Mouse (Mus musculus) embryonic facial prominence, embryonic 15.5 days (tissue): ENCODE data around the gene Scaf11. TPM values are rescaled to one million over a fixed set of nuclear protein-coding genes. Genes with fewer than 3 reads are reported as not detected.

Source experiments
- ATAC-seq: fragments of 200-750 bp; cut with Nextera tagmentation; 2 replicates; pipeline ENCODE4 v1.8.0; 2017; ENCODE audit warnings: low read depth, moderate TSS enrichment; ENCODE audit not compliant: insufficient number of reproducible peaks, low FRiP score, low TSS enrichment
- H3K27ac ChIP-seq: fragments of 300-500 bp; sonication (generic); replicated peaks from 2 replicates; pipeline ENCODE4 v1.5.1; 2015; ENCODE audit warnings: mild to moderate bottlenecking, inconsistent platforms
- H3K27me3 ChIP-seq: fragments of 300-500 bp; sonication (generic); 2 replicates; pipeline ENCODE4 v1.6.1; 2015; ENCODE audit warnings: inconsistent platforms
- H3K36me3 ChIP-seq: fragments of 300-500 bp; sonication (generic); 2 replicates; pipeline ENCODE4 v1.6.1; 2015; ENCODE audit warnings: mild to moderate bottlenecking, inconsistent platforms
- H3K4me1 ChIP-seq: fragments of 300-500 bp; sonication (generic); 2 replicates; pipeline ENCODE4 v1.6.1; 2015; ENCODE audit warnings: inconsistent platforms
- H3K4me2 ChIP-seq: fragments of 300-500 bp; sonication (generic); replicated peaks from 2 replicates; pipeline ENCODE4 v1.6.1; 2015; ENCODE audit warnings: mild to moderate bottlenecking, inconsistent platforms
- H3K4me3 ChIP-seq: fragments of 300-500 bp; sonication (generic); replicated peaks from 2 replicates; pipeline ENCODE4 v1.5.1; 2015; ENCODE audit warnings: mild to moderate bottlenecking, inconsistent platforms
- H3K9ac ChIP-seq: fragments of 300-500 bp; sonication (generic); 2 replicates; pipeline ENCODE4 v1.6.1; 2015; ENCODE audit warnings: inconsistent platforms
- H3K9me3 ChIP-seq: fragments of 300-500 bp; sonication (generic); replicated peaks from 2 replicates; pipeline ENCODE4 v1.6.1; 2016; ENCODE audit warnings: inconsistent platforms
- WGBS: fragments of 180-500 bp; shearing (Covaris S2); methylation state at CpG from one replicate; pipeline ENCODE4 v1.1.7; 2015; 5-methylcytosine and 5-hydroxymethylcytosine counted together
- polyA plus RNA-seq: library from polyadenylated mRNA; unstranded; fragments of >200 nt; fragmentation: Nextera tagmentation; extraction: Ambion mirVana; gene quantifications from 2 replicates; pipeline ENCODE4 v1.2.1, GENCODE M21; 2015

The Scaf11 gene
- polyA plus RNA-seq, 1 experiment from 2014 or later, result 80.6 TPM

- Histone ChIP-seq H3K27me3 (no peaks in the 10 kb centered on the region), H3K4me2 (no peak overlapping the region), H3K9ac (no peak overlapping the region), H3K4me3 (no peak overlapping the region), H3K9me3 (no peaks in the 10 kb centered on the region), H3K36me3 (no peaks in the 10 kb centered on the region), H3K27ac (0 out of 2 replicates have a peak overlapping the region, but pooled peaks have one; percentile 17), H3K4me1 (peaks cover 27% of the 10 kb centered on the region)
- 54% methylated on average over 12 of the region's 12 CpGs for WGBS
- ATAC-seq, result no peak
These were observed 26.5 kb upstream of the Scaf11 start for GRCm38 (mm10) chr15:96487066-96487698.

- Histone ChIP-seq H3K4me1 (no peaks in the 10 kb centered on the region), H3K9ac (no peak overlapping the region), H3K9me3 (no peaks in the 10 kb centered on the region), H3K4me2 (no peak overlapping the region), H3K4me3 (no peak overlapping the region), H3K36me3 (no peaks in the 10 kb centered on the region), H3K27ac (no peak overlapping the region), H3K27me3 (no peaks in the 10 kb centered on the region)
- ATAC-seq, result no peak
- WGBS, result 62% methylated on average over 3 of the region's 3 CpGs
These were observed 20.2 kb upstream of the Scaf11 start for GRCm38 (mm10) chr15:96480822-96481221.

DNA sequence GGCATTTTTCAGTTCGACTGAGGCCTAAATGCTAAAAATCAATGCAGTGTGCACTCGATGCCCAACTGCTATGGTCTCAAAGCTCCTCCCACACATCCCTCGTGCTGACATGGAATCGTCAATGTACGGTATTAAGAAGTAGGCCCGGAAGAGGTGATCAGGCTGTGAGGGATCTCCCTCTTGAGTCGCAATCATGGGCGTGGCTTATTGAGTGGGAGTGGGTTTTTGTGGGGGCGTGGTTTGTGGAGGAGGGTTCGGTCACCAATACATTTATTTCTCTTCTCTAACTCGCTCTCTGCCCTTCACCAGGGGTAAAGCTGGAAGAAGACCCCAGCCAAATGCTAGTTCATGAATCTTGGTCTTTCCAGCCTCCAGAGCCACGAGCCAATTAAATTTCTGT is 17.4 kb upstream of the Scaf11 start:
- Histone ChIP-seq H3K27ac (no peak overlapping the region), H3K36me3 (no peaks in the 10 kb centered on the region), H3K4me2 (no peak overlapping the region), H3K9me3 (no peaks in the 10 kb centered on the region), H3K27me3 (no peaks in the 10 kb centered on the region), H3K4me1 (no peaks in the 10 kb centered on the region), H3K9ac (no peak overlapping the region), H3K4me3 (no peak overlapping the region)
- no peak for ATAC-seq
- 90% methylated on average over 12 of the region's 12 CpGs for whole genome bisulfite sequencing

GRCm38 (mm10) chr15:96476359-96476758 is 15.7 kb upstream of the Scaf11 start:
- H3K27ac ChIP-seq, result no peak overlapping the region
- H3K27me3 ChIP-seq, result no peaks in the 10 kb centered on the region
- 6% methylated on average over 7 of the region's 7 CpGs for WGBS
- H3K4me2 ChIP-seq, result no peak overlapping the region
- H3K4me3 ChIP-seq, result no peak overlapping the region
- no peak for ATAC-seq
- H3K9ac ChIP-seq, result no peak overlapping the region
- no peaks in the 10 kb centered on the region for H3K4me1 ChIP-seq
- no peaks in the 10 kb centered on the region for H3K36me3 ChIP-seq
- no peaks in the 10 kb centered on the region for H3K9me3 ChIP-seq

DNA sequence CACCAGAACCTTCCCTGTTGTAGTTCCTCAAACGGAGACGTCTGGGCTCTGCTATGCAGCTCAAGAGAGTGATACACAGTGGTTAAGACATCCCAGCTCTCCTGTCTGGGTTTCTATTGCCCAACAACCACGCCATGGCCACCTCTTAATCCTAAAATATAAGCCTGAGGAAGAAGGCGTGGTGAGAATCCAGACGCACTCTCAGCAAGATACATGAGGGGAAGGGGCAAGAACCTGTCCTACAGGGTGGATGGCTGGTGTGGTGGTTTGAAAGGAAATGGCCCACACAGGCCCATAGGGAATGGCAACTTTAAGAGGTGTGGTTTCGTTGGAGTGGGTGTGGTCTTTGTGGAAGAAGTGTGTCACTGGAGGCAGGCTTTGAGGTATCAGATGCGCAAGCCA is 14.9 kb upstream of the Scaf11 start:
- no peak overlapping the region for H3K4me3 ChIP-seq
- no peaks in the 10 kb centered on the region for H3K4me1 ChIP-seq
- no peak overlapping the region for H3K9ac ChIP-seq
- no peak overlapping the region for H3K27ac ChIP-seq
- H3K4me2 ChIP-seq, result no peak overlapping the region
- WGBS, result 79% methylated on average over 7 of the region's 7 CpGs
- no peaks in the 10 kb centered on the region for H3K27me3 ChIP-seq
- no peak for ATAC-seq
- H3K36me3 ChIP-seq, result no peaks in the 10 kb centered on the region
- H3K9me3 ChIP-seq, result no peaks in the 10 kb centered on the region

DNA sequence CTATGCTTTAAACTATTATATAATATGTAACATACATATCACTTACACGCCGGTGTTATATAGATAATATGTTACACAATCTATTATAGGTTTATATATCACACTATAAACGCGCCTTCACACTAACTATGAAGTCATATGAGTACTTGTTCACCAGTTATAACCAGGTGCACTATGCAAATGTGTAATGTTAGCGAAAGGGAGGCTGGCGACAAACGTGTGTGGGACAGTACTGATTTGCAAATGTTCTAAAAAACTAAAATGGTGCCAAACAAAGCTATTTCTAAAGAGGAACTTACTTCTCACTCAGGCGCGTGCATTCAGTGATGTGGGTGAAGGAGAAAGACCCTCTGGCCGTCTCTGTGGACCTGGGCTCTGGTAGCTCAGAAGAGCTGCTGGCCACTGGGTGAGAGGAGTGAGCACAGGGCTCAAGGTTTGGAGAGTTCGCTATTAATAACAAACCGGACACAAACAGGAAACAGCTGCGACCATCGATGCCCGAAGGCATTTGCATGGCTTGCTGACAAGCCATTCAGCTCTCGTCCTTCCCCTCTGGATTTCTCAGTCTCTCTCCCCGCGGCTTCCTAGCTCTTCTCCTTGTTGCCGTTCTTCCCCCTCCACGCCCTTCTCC is 13.8 kb upstream of the Scaf11 start:
- H3K4me2 ChIP-seq, result no peak overlapping the region

GRCm38 (mm10) chr15:96473920-96474319 is 13.3 kb upstream of the Scaf11 start:
- Histone ChIP-seq H3K4me2 (no peak overlapping the region), H3K36me3 (no peaks in the 10 kb centered on the region), H3K4me1 (no peaks in the 10 kb centered on the region), H3K9ac (no peak overlapping the region), H3K27ac (no peak overlapping the region), H3K4me3 (no peak overlapping the region), H3K27me3 (no peaks in the 10 kb centered on the region), H3K9me3 (no peaks in the 10 kb centered on the region)
- WGBS, result 88% methylated on average over 15 of the region's 15 CpGs
- ATAC-seq, result no peak

More for the DNA sequence above, 13.8 kb upstream of the Scaf11 start:
- H3K27me3 ChIP-seq, result no peaks in the 10 kb centered on the region
- H3K9me3 ChIP-seq, result no peaks in the 10 kb centered on the region
- no peak for ATAC-seq
- no peaks in the 10 kb centered on the region for H3K36me3 ChIP-seq
- WGBS, result 55% methylated on average over 20 of the region's 20 CpGs
- H3K4me1 ChIP-seq, result no peaks in the 10 kb centered on the region
- H3K27ac ChIP-seq, result no peak overlapping the region; the same call in 1 of the 2 replicates
- H3K4me3 ChIP-seq, result no peak overlapping the region
- no peak overlapping the region for H3K9ac ChIP-seq

GRCm38 (mm10) chr15:96468316-96468715 is 7.7 kb upstream of the Scaf11 start:
- Histone ChIP-seq H3K36me3 (no peaks in the 10 kb centered on the region), H3K27me3 (no peaks in the 10 kb centered on the region), H3K4me2 (no peak overlapping the region), H3K9ac (no peak overlapping the region), H3K4me1 (no peaks in the 10 kb centered on the region), H3K4me3 (no peak overlapping the region), H3K27ac (no peak overlapping the region), H3K9me3 (no peaks in the 10 kb centered on the region)
- no peak for ATAC-seq
- 82% methylated on average over 2 of the region's 2 CpGs for WGBS

- no peak overlapping the region for H3K4me3 ChIP-seq
- ATAC-seq, result no peak
- H3K4me2 ChIP-seq, result no peak overlapping the region
- 70% methylated on average over 5 of the region's 5 CpGs for WGBS
- no peaks in the 10 kb centered on the region for H3K36me3 ChIP-seq
- H3K9me3 ChIP-seq, result no peaks in the 10 kb centered on the region
- H3K4me1 ChIP-seq, result no peaks in the 10 kb centered on the region
- H3K9ac ChIP-seq, result no peak overlapping the region
- H3K27ac ChIP-seq, result no peak overlapping the region
- H3K27me3 ChIP-seq, result no peaks in the 10 kb centered on the region
These were observed 7.2 kb upstream of the Scaf11 start for GRCm38 (mm10) chr15:96467844-96468243.

GRCm38 (mm10) chr15:96466362-96466903 is 5.8 kb upstream of the Scaf11 start:
- Histone ChIP-seq H3K9ac (no peak overlapping the region), H3K27me3 (no peaks in the 10 kb centered on the region), H3K4me2 (no peak overlapping the region), H3K36me3 (no peaks in the 10 kb centered on the region), H3K4me3 (no peak overlapping the region), H3K9me3 (no peaks in the 10 kb centered on the region), H3K27ac (no peak overlapping the region), H3K4me1 (peaks cover 7% of the 10 kb centered on the region)
- ATAC-seq, result no peak
- 88% methylated on average over 13 of the region's 13 CpGs for WGBS

DNA sequence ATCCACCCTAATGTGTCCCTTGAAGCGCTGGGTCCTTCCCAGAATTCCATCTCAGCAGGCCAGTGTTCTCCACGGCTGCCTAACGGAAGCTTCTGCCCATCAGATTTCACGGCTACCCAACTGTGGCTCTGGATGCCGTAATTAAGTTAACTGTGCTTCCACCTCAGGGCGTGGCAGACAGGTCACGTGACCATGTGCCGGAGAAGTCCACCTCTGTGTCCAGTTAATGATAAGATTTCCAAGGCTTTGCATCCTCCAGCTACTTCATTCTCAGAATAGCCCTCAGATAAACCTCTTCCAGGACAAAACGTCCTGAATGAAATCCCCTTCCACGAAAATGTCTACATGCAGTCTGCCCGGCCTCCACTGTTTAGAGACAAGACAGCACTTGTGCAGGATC is 4.4 kb upstream of the Scaf11 start:
- no peak overlapping the region for H3K4me3 ChIP-seq
- H3K4me1 ChIP-seq, result peaks cover 7% of the 10 kb centered on the region
- H3K9me3 ChIP-seq, result no peaks in the 10 kb centered on the region
- 54% methylated on average over 11 of the region's 11 CpGs for WGBS
- no peak overlapping the region for H3K9ac ChIP-seq
- H3K36me3 ChIP-seq, result no peaks in the 10 kb centered on the region
- ATAC-seq, result no peak
- no peak overlapping the region for H3K27ac ChIP-seq
- no peak overlapping the region for H3K4me2 ChIP-seq
- H3K27me3 ChIP-seq, result no peaks in the 10 kb centered on the region

DNA sequence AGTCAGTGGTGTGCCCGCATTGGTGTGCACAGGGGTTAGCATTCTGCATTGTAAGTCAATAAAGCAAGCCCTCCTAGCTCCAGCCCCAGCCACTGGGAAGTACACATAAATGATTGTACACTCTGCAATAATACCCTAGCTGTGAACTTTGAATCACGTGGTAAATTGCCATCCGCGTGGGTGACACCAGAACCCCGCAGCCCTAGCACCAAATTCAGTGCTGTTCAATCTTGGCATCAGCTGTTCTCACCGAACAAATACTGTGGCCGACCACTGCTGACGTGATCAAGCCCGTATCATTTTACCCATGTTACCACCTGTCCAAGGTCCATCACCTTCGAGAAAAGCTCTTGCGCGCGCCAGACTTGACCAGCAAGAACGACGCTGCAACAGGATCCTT is 3.2 kb upstream of the Scaf11 start:
- H3K9ac ChIP-seq, result no peak overlapping the region
- H3K4me2 ChIP-seq, result no peak overlapping the region
- H3K4me1 ChIP-seq, result peaks cover 9% of the 10 kb centered on the region
- 90% methylated on average over 15 of the region's 15 CpGs for WGBS
- no peak overlapping the region for H3K27ac ChIP-seq
- no peaks in the 10 kb centered on the region for H3K9me3 ChIP-seq
- no peak for ATAC-seq
- no peaks in the 10 kb centered on the region for H3K36me3 ChIP-seq
- H3K4me3 ChIP-seq, result no peak overlapping the region
- H3K27me3 ChIP-seq, result no peaks in the 10 kb centered on the region
